Mouse (Mus musculus) spleen, adult 2 months (tissue): ENCODE measurements around the gene Wwox.

ENCODE experiments used
- CTCF ChIP-seq: fragments of 200-500 bp; IDR thresholded peaks from 2 replicates; pipeline ENCODE4 v1.5.1; 2011; ENCODE audit warnings: mild to moderate bottlenecking, inconsistent platforms; ENCODE audit not compliant: insufficient read depth, insufficient read length, insufficient replicate concordance; ENCODE audit errors: extremely low read depth
- POLR2A ChIP-seq: fragments of 200-500 bp; IDR thresholded peaks from 2 replicates; pipeline ENCODE4 v1.6.1; 2011; ENCODE audit warnings: low read depth, low read length, inconsistent platforms

- TF ChIP-seq CTCF (no peak), POLR2A (no peak)
Observed at GRCm38 (mm10) chr8:115088162-115088561, 648.7 kb downstream of the Wwox start.
